Mouse (Mus musculus) T-helper 1 cell (primary cell): ENCODE data around the gene Stam2.

Experiments used
- in situ Hi-C: fragments of 300-600 bp; cut with MboI, MseI; formaldehyde crosslinking; loops from one replicate; pipeline ENCODE4 v1.15.1; 2025; ENCODE audit warnings: high pct_unique_total_duplicates

Stam2 gene

GRCm38 (mm10) chr2:52742256-52743158 is at the start of gene Stam2:
TSS of gene Stam2 (minus strand) at chr2:52742281.
- in situ Hi-C loops = no loop called here

- in situ Hi-C loops = no loop called here
Observed at GRCm38 (mm10) chr2:52785106-52785721, 43.1 kb upstream of the Stam2 start.

GRCm38 (mm10) chr2:52779987-52780386 is 37.9 kb upstream of the Stam2 start:
- in situ Hi-C loops = no loop called here

GRCm38 (mm10) chr2:52779381-52779780 is 37.3 kb upstream of the Stam2 start:
- in situ Hi-C loops = no loop called here

GRCm38 (mm10) chr2:52777839-52778238 is 35.8 kb upstream of the Stam2 start:
- in situ Hi-C loops = no loop called here

GRCm38 (mm10) chr2:52774373-52774772 is 32.3 kb upstream of the Stam2 start:
- in situ Hi-C loops = no loop called here

- in situ Hi-C loops = no loop called here
Observed at GRCm38 (mm10) chr2:52772774-52773393, 30.8 kb upstream of the Stam2 start.

- in situ Hi-C loops = no loop called here
Observed at GRCm38 (mm10) chr2:52765130-52765529, 23.0 kb upstream of the Stam2 start.

GRCm38 (mm10) chr2:52763891-52764290 is 21.8 kb upstream of the Stam2 start:
- in situ Hi-C loops = loop anchor here (5.0 kb wide), 1 partner anchor 323 kb away; no protein-coding TSS in a partner anchor

- in situ Hi-C loops = loop anchor here (5.0 kb wide), 1 partner anchor 324 kb away; no protein-coding TSS in a partner anchor
Observed at GRCm38 (mm10) chr2:52763040-52763736, 21.1 kb upstream of the Stam2 start.

GRCm38 (mm10) chr2:52762529-52762928 is 20.4 kb upstream of the Stam2 start:
- in situ Hi-C loops = loop anchor here (5.0 kb wide), 1 partner anchor 325 kb away; no protein-coding TSS in a partner anchor

GRCm38 (mm10) chr2:52758627-52759026 is 16.5 kb upstream of the Stam2 start:
- in situ Hi-C loops = no loop called here

GRCm38 (mm10) chr2:52756691-52757090 is 14.6 kb upstream of the Stam2 start:
- in situ Hi-C loops = no loop called here

- in situ Hi-C loops = no loop called here
Observed at GRCm38 (mm10) chr2:52753573-52754317, 11.7 kb upstream of the Stam2 start.

GRCm38 (mm10) chr2:52744099-52744498 is 2.0 kb upstream of the Stam2 start:
- in situ Hi-C loops = no loop called here

- in situ Hi-C loops = no loop called here
Observed at GRCm38 (mm10) chr2:52741681-52742255, 313 bp downstream of the Stam2 start.

- in situ Hi-C loops = no loop called here
Observed at GRCm38 (mm10) chr2:52740596-52740995, 1.5 kb downstream of the Stam2 start.

GRCm38 (mm10) chr2:52734504-52734903 is 7.6 kb downstream of the Stam2 start:
- in situ Hi-C loops = no loop called here

GRCm38 (mm10) chr2:52733659-52734058 is 8.4 kb downstream of the Stam2 start:
- in situ Hi-C loops = no loop called here

- in situ Hi-C loops = no loop called here
Observed at GRCm38 (mm10) chr2:52732611-52733010, 9.5 kb downstream of the Stam2 start.

GRCm38 (mm10) chr2:52732001-52732400 is 10.1 kb downstream of the Stam2 start:
- in situ Hi-C loops = no loop called here
